Mouse (Mus musculus): ENCODE data around the gene Insig1. TPM values are rescaled to one million over a fixed set of nuclear protein-coding genes. Genes with fewer than 3 reads are reported as not detected.
A peak's percentile ranks its signal among the peaks of the same experiment; 100 is the strongest.

The Insig1 gene
- total RNA-seq, 2 experiments from 2014 or later = 76.8 to 82.2 TPM

DNA sequence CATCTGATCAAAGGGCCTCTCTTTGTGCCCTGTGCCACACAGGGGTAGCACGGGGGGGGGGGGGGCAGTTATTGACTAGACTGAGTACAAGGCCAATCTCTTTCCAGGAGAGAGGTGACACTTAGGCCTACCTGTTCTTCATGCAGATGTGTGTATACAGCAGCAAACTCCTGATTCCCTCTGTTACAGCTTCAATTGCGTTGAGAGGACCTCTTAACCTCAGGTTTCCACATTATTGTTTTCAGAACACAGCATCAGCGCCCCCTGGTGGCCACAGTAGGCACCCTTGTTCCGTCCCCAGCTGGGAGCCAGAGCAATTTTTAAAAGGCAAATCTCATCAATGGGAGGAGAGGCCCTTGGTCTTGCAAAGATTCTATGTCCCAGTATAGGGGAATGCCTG is 22.7 kb downstream of the Insig1 start:
- Histone ChIP-seq H3K27ac (no peak overlapping the region), H3K4me3 (no peak overlapping the region)
- DNase-seq (ENCODE audit: extremely low spot score in 1 of 2, low spot score in 2 of 2) = peak; percentile 65 to 78
- TF ChIP-seq CTCF (IDR thresholded peaks at IDR 0.05) = peak; percentile 78
- intact Hi-C loops (cut with DNase I) = loop anchor here (1.0 to 5.0 kb wide), 3 partner anchors 99 to 417 kb away; no protein-coding TSS in a partner anchor

DNA sequence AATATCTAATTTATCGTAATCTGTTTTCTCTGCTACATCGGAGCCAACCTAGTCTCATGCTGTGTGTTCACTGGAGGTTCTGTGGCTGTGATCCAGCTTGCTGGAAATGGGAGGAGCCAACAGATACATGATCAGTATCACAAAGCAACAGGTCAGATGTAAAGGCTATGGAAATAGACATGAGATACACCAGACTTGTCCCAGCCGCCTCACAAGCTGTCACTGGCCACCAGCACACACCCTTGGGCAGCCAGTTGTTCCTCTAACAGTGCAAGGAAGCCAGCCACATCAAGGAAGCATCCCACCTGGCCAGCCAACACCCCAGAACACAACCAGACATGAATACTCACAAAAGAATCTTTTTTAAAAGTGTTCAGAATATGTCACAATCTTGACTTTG is 23.2 kb downstream of the Insig1 start:
- intact Hi-C loops (cut with DNase I) = loop anchor here (1.0 to 5.0 kb wide), 3 partner anchors 99 to 417 kb away; no protein-coding TSS in a partner anchor
- no peak for DNase-seq (ENCODE audit: extremely low spot score in 1 of 2, low spot score in 2 of 2)
- H3K27ac ChIP-seq = no peak overlapping the region
- no peak overlapping the region for H3K4me3 ChIP-seq
- TF ChIP-seq CTCF (IDR thresholded peaks at IDR 0.05) = no peak

- DNase-seq (ENCODE audit: extremely low spot score in 1 of 2, low spot score in 2 of 2) = no peak
- no peak for TF ChIP-seq CTCF (IDR thresholded peaks at IDR 0.05)
- H3K4me3 ChIP-seq = no peak overlapping the region
- H3K27ac ChIP-seq = no peak overlapping the region
- intact Hi-C loops (cut with DNase I) = loop anchor here (1.0 to 5.0 kb wide), 3 partner anchors 100 to 418 kb away; no protein-coding TSS in a partner anchor
Observed at GRCm38 (mm10) chr5:28094846-28095245, 23.7 kb downstream of the Insig1 start.

- Histone ChIP-seq H3K27ac (no peak overlapping the region), H3K4me3 (no peak overlapping the region)
- intact Hi-C loops (cut with DNase I) = loop anchor here (2.0 kb wide), 1 partner anchor 241 kb away; no protein-coding TSS in a partner anchor
- DNase-seq (ENCODE audit: extremely low spot score in 1 of 2, low spot score in 2 of 2) = no peak
- no peak for TF ChIP-seq CTCF (IDR thresholded peaks at IDR 0.05)
Observed at GRCm38 (mm10) chr5:28095671-28096070, 24.5 kb downstream of the Insig1 start.

DNA sequence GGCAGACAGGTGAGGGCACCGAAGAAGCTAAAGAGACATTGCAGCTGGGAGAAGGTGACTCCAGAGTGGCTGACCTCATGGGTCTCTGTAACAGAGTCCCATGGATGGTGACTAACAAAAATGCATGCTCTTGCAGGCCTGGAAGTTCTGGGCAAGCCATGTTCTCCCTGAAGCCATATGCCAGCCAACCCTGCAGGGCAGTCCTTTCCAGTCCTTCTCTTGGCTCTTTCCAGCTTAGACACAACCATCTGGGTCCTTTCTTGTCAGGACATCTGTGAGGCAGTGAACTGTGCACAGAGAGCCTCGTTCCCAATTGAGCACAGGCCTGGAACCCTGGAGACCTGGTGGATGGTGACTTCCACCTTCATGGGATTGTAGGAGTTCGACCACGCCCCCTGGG is 35.8 kb downstream of the Insig1 start:
- no peak for TF ChIP-seq CTCF (IDR thresholded peaks at IDR 0.05)
- Histone ChIP-seq H3K4me3 (no peak overlapping the region), H3K27ac (no peak overlapping the region)
- intact Hi-C loops (cut with DNase I) = no loop called here
- DNase-seq (ENCODE audit: extremely low spot score in 1 of 2, low spot score in 2 of 2) = no peak

DNA sequence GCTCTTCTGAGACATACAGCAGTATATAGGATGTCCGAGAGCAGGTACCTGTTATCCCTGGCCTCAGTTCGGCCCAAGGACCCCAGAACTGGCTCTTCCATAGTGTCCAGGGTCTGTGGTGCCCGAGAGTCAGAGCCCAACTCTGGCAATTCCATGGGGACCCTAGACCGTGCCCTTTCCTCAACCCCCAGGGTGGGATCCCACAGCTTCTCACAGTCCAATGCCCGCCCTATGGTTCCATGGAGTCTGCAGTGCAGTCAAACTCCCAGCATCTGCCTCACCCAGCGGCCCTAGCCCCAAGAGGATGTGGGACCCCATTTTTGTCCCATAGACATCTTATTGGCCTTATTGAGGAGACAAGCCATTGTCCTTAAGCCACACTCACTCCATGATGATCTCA is 36.8 kb downstream of the Insig1 start:
- intact Hi-C loops (cut with DNase I) = no loop called here
- TF ChIP-seq CTCF (IDR thresholded peaks at IDR 0.05) = no peak
- H3K4me3 ChIP-seq = no peak overlapping the region
- H3K27ac ChIP-seq = no peak overlapping the region
- DNase-seq (ENCODE audit: extremely low spot score in 1 of 2, low spot score in 2 of 2) = no peak

- DNase-seq (ENCODE audit: extremely low spot score in 1 of 2, low spot score in 2 of 2) = no peak
- TF ChIP-seq CTCF (IDR thresholded peaks at IDR 0.05) = no peak
- Histone ChIP-seq H3K4me3 (no peak overlapping the region), H3K27ac (no peak overlapping the region)
- intact Hi-C loops (cut with DNase I) = no loop called here
Observed at GRCm38 (mm10) chr5:28110881-28111280, 39.7 kb downstream of the Insig1 start.

GRCm38 (mm10) chr5:28117251-28117880 is 46.2 kb downstream of the Insig1 start:
- H3K27ac ChIP-seq = no peak overlapping the region

DNA sequence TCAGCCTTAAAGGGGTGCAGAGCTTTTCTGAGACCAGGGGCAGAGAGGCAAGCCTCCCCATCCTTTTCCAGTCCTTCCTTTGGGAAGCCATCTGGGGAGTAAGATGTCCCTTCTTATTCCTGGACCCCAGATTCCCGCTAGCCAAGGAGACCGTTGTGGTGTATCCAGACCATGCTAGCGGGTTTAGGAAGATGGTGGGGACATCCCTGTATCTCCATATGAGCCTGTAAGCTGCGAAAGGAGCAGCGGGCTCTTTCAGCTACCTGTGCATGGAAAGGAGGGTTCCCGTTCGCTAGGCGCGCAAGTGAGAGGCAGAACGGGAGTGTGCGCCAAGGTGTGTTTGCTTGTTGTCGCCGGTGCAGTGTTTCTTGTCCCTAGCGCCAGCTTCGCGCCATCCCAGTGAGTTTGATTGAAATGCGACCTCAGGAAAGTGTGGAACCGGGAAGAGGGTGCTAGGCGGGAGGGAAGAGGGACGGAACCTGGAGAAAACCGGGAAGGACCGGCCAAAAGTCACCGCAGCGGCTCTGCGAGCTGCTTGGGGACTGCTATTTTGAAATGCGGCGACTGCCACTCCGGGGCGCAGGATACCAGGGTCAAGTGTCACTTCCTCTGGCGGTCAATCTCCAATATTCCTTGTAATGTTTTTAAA is 46.8 kb downstream of the Insig1 start:
- no peak for TF ChIP-seq CTCF (IDR thresholded peaks at IDR 0.05)
- intact Hi-C loops (cut with DNase I) = no loop called here
- Histone ChIP-seq H3K4me3 (0 out of 2 replicates have a peak overlapping the region, but pooled peaks have one; percentile 14), H3K27ac (no peak overlapping the region)
- no peak for DNase-seq (ENCODE audit: extremely low spot score in 1 of 2, low spot score in 2 of 2)

More at GRCm38 (mm10) chr5:28117251-28117880, 46.2 kb downstream of the Insig1 start:
- H3K4me3 ChIP-seq = no peak overlapping the region
- intact Hi-C loops (cut with DNase I) = no loop called here
- no peak for DNase-seq (ENCODE audit: extremely low spot score in 1 of 2, low spot score in 2 of 2)
- no peak for TF ChIP-seq CTCF (IDR thresholded peaks at IDR 0.05)

DNA sequence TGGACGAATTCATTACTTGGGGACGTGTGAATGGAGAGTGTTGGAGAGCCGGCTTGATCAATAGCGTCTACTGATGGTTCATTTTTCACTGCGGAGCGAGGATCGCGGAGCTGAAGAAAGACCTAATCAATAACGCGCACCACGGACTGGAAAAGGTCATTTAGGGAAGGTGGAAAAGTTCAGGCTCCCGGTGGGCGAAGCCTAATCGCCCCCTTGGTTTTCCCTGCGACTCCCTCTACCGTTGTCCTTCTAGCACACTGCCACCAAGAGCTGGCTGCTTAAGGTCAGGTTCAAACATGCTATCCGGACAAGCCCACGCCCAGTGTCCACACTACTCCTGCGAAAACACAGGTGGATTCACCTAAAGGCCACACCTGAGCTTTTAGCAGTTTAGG is 47.4 kb downstream of the Insig1 start:
- no peak for DNase-seq (ENCODE audit: extremely low spot score in 1 of 2, low spot score in 2 of 2)
- H3K4me3 ChIP-seq = no peak overlapping the region
- no peak overlapping the region for H3K27ac ChIP-seq
- intact Hi-C loops (cut with DNase I) = no loop called here
- no peak for TF ChIP-seq CTCF (IDR thresholded peaks at IDR 0.05)

- Histone ChIP-seq H3K4me3 (no peak overlapping the region), H3K27ac (no peak overlapping the region)
- intact Hi-C loops (cut with DNase I) = no loop called here
- no peak for DNase-seq (ENCODE audit: extremely low spot score in 1 of 2, low spot score in 2 of 2)
- TF ChIP-seq CTCF (IDR thresholded peaks at IDR 0.05) = no peak
Observed at GRCm38 (mm10) chr5:28119576-28119975, 48.4 kb downstream of the Insig1 start.
